Mouse (Mus musculus) B cell, adult 2 months (primary cell): ENCODE results near the gene Efna5.
A peak's percentile ranks its signal among the peaks of the same experiment; 100 is the strongest.

ENCODE experiments used
- DNase-seq, 2 experiments: peaks; one replicate each; pipeline ENCODE4 v3.0.0; 2022

Efna5 gene

GRCm38 (mm10) chr17:62881176-62881790, at the start of gene Efna5:
TSS of gene Efna5 (minus strand) at chr17:62881317.
- DNase-seq: peak; percentile 34 to 37

- no peak for DNase-seq
Measured at GRCm38 (mm10) chr17:62915304-62915703, 34.2 kb upstream of the Efna5 start.

- no peak for DNase-seq
Measured at GRCm38 (mm10) chr17:62905692-62906445, 24.8 kb upstream of the Efna5 start.

GRCm38 (mm10) chr17:62899066-62899465, 17.9 kb upstream of the Efna5 start:
- no peak for DNase-seq

- DNase-seq: no peak
Measured at GRCm38 (mm10) chr17:62889991-62890390, 8.9 kb upstream of the Efna5 start.

GRCm38 (mm10) chr17:62884129-62884506, 3.0 kb upstream of the Efna5 start:
- DNase-seq: peak; percentile 70 to 71

GRCm38 (mm10) chr17:62883476-62884128, 2.5 kb upstream of the Efna5 start:
- peak in 1 of 2 experiments; percentile 36 for DNase-seq

GRCm38 (mm10) chr17:62882726-62883475, 1.8 kb upstream of the Efna5 start:
- peak; percentile 72 to 75 for DNase-seq

GRCm38 (mm10) chr17:62881791-62882725, 941 bp upstream of the Efna5 start:
- peak; percentile 63 to 66 for DNase-seq

- peak; percentile 42 to 52 for DNase-seq
Measured at GRCm38 (mm10) chr17:62880311-62881175, 574 bp downstream of the Efna5 start.

- DNase-seq: peak; percentile 51 to 58
Measured at GRCm38 (mm10) chr17:62879526-62880310, 1.4 kb downstream of the Efna5 start.

GRCm38 (mm10) chr17:62875727-62876126, 5.4 kb downstream of the Efna5 start:
- no peak for DNase-seq

GRCm38 (mm10) chr17:62871928-62872327, 9.2 kb downstream of the Efna5 start:
- no peak for DNase-seq

- no peak for DNase-seq
Measured at GRCm38 (mm10) chr17:62871191-62871590, 9.9 kb downstream of the Efna5 start.

- DNase-seq: no peak
Measured at GRCm38 (mm10) chr17:62870446-62870845, 10.7 kb downstream of the Efna5 start.

- no peak for DNase-seq
Measured at GRCm38 (mm10) chr17:62864966-62865365, 16.2 kb downstream of the Efna5 start.

- no peak for DNase-seq
Measured at GRCm38 (mm10) chr17:62863004-62863403, 18.1 kb downstream of the Efna5 start.

- DNase-seq: peak; percentile 27 to 39
Measured at GRCm38 (mm10) chr17:62862298-62862999, 18.7 kb downstream of the Efna5 start.

GRCm38 (mm10) chr17:62857275-62857674, 23.8 kb downstream of the Efna5 start:
- DNase-seq: peak; percentile 38 to 50
